Mouse (Mus musculus): ENCODE results near the gene Slc35f3.

- TF ChIP-seq CTCF (IDR thresholded peaks at IDR 0.05; ENCODE audit: low read depth) (peak; percentile 65), EP300 (optimal IDR thresholded peaks at IDR 0.05) (no peak)
Observed at GRCm38 (mm10) chr8:126398349-126398748, 100.0 kb downstream of the Slc35f3 start.
